Mouse (Mus musculus) erythroblast, embryonic 14.5 days (primary cell): ENCODE measurements around the gene Zbtb40.

Experiments used
- GATA1 ChIP-seq: IDR thresholded peaks from 2 replicates; pipeline ENCODE4 v1.6.1; 2012; ENCODE audit warnings: low read length, inconsistent platforms, mixed read lengths
- TAL1 ChIP-seq: IDR thresholded peaks from 3 replicates; pipeline ENCODE4 v1.6.1; 2012; ENCODE audit warnings: low read length, inconsistent platforms, mixed read lengths

DNA sequence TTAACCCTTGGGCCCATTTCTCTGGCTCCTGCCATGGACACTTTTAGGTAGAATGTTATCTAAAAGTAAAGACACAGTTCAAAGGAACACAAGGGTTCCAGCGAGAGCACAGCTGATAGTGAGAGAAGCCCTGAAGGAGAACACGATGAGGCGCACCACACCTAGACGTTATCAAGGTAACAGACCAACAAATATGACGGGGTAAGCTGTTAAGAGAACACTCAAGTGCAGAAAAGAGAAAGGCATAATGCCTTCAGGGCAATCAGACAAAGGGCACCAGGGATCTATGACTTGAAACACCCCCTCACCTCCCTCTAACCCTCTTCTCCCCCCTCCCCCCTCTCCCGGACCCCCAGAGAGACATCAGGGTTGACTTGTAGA lies 33.1 kb downstream of the Zbtb40 start:
- TF ChIP-seq GATA1 (no peak), TAL1 (no peak)
